Mouse (Mus musculus) frontal cortex, postnatal 25 days (tissue): ENCODE results near the gene Zfp207.
"Not testable (repeated sequence)": the region's sequence is repeated elsewhere in the genome, so short reads cannot be mapped to it uniquely, and the experiment has no call there.

Experiments
- DNase-seq, 2 experiments: peaks; one replicate each; pipeline ENCODE4 v3.0.0; 2022; ENCODE audit warnings: low spot score in 2 of 2

Zfp207 gene

GRCm38 (mm10) chr11:80410377-80410776, 27.3 kb downstream of the Zfp207 start:
- DNase-seq: no peak

- no peak for DNase-seq
These were observed 34.0 kb downstream of the Zfp207 start for GRCm38 (mm10) chr11:80417085-80417484.

- DNase-seq: no peak
These were observed 36.7 kb downstream of the Zfp207 start for GRCm38 (mm10) chr11:80419743-80420142.

GRCm38 (mm10) chr11:80420202-80420984, 37.3 kb downstream of the Zfp207 start:
- no peak for DNase-seq

GRCm38 (mm10) chr11:80421421-80422047, 38.5 kb downstream of the Zfp207 start:
- DNase-seq: no peak

- DNase-seq: no peak
These were observed 41.6 kb downstream of the Zfp207 start for GRCm38 (mm10) chr11:80424691-80425090.

GRCm38 (mm10) chr11:80425247-80425778, 42.2 kb downstream of the Zfp207 start:
- no peak for DNase-seq

GRCm38 (mm10) chr11:80426029-80426813, 43.1 kb downstream of the Zfp207 start:
- not testable (repeated sequence) for DNase-seq

GRCm38 (mm10) chr11:80428381-80429008, 45.4 kb downstream of the Zfp207 start, which contains the start of gene Psmd11:
TSS of gene Psmd11 (plus strand) at chr11:80428615.
- DNase-seq: peak; percentile 85 to 87

- no peak for DNase-seq
These were observed 46.0 kb downstream of the Zfp207 start for GRCm38 (mm10) chr11:80429009-80429475.

- DNase-seq: no peak
These were observed 46.6 kb downstream of the Zfp207 start for GRCm38 (mm10) chr11:80429500-80430166.

- no peak for DNase-seq
These were observed 47.4 kb downstream of the Zfp207 start for GRCm38 (mm10) chr11:80430366-80430910.

GRCm38 (mm10) chr11:80446916-80447315, 63.8 kb downstream of the Zfp207 start:
- no peak for DNase-seq

GRCm38 (mm10) chr11:80449859-80450258, 66.8 kb downstream of the Zfp207 start:
- no peak for DNase-seq

GRCm38 (mm10) chr11:80452242-80452641, 69.2 kb downstream of the Zfp207 start:
- no peak for DNase-seq

- no peak for DNase-seq
These were observed 70.1 kb downstream of the Zfp207 start for GRCm38 (mm10) chr11:80453198-80453597.
